Comparison of ENCODE assay signal across 7 mouse cellular contexts in the genomic region with DNA sequence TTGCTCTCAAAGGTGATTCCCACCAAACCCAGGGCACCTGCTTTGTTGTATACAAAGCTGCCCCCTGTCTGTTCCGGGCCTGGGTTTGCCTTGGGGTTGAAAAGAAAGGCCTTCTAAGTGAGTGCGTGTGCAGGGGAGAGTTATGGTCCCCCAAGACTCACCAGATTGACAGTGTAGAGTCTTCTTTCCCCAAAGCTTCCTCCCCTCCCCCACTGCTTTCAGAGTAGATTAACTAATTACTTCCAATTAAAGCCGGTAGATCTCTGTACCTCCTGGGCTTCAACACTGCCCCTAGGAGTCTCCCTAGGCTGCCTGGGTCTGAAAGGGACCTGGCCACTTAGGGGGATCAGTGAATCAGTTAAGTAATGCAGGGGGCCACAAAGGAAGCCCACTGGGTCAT. TPM values are rescaled to one million over a fixed set of nuclear protein-coding genes. Genes with fewer than 3 reads are reported as not detected.
DNase-seq lines count a peak whose midpoint lies in the region; ATAC-seq and TF ChIP-seq lines count a peak whose summit lies in the region.

No protein-coding gene starts in this region.

- H3K4me2 ChIP-seq in lung, embryonic 15.5 days, result peak overlapping the region; percentile 84
- peak overlapping the region; percentile 78 for H3K4me2 ChIP-seq in forebrain, embryonic 14.5 days (ENCODE audit: low read length)
- peak overlapping the region; percentile 83 for H3K4me2 ChIP-seq in limb, embryonic 14.5 days (replicated peaks; ENCODE audit: low read depth, low read length, severe bottlenecking)
- H3K4me2 ChIP-seq in stomach, embryonic 14.5 days (replicated peaks; ENCODE audit: low read depth, low read length), result peak overlapping the region; percentile 81

- H3K4me1 ChIP-seq in lung, embryonic 15.5 days, result peaks cover 39% of the 10 kb centered on the region
- peaks cover 35% of the 10 kb centered on the region for H3K4me1 ChIP-seq in forebrain, embryonic 14.5 days (ENCODE audit: control insufficient read depth, insufficient read depth, low read length)
- H3K4me1 ChIP-seq in limb, embryonic 14.5 days (ENCODE audit: control insufficient read depth, insufficient read depth, low read length), result peaks cover 30% of the 10 kb centered on the region
- peaks cover 25% of the 10 kb centered on the region for H3K4me1 ChIP-seq in stomach, embryonic 14.5 days (ENCODE audit: control insufficient read depth, insufficient read depth, low read length)

- H3K27me3 ChIP-seq in lung, embryonic 15.5 days, result peaks cover 20% of the 10 kb centered on the region
- no peaks in the 10 kb centered on the region for H3K27me3 ChIP-seq in forebrain, embryonic 14.5 days (replicated peaks; ENCODE audit: control insufficient read depth, insufficient read depth, low read length)
- 0 out of 2 replicates have a peak, but pooled peaks cover 4% of the 10 kb centered on the region for H3K27me3 ChIP-seq in limb, embryonic 14.5 days (ENCODE audit: control insufficient read depth, insufficient read depth, low read length)
- H3K27me3 ChIP-seq in stomach, embryonic 14.5 days (ENCODE audit: control insufficient read depth, insufficient read depth, low read length), result no peaks in the 10 kb centered on the region

- peak overlapping the region; percentile 37; the same call in 1 of the 2 replicates for H3K4me3 ChIP-seq in lung, embryonic 15.5 days
- peak overlapping the region; percentile 30; the same call in 1 of the 2 replicates for H3K4me3 ChIP-seq in forebrain, embryonic 14.5 days (ENCODE audit: low read depth, low read length)
- peak overlapping the region; percentile 35; the same call in 1 of the 2 replicates for H3K4me3 ChIP-seq in limb, embryonic 14.5 days (replicated peaks; ENCODE audit: low read length)
- peak overlapping the region; percentile 25; the same call in 1 of the 2 replicates for H3K4me3 ChIP-seq in stomach, embryonic 14.5 days (ENCODE audit: low read depth, low read length)

- DNase-seq in lung, postnatal 36 days, result no peak
- DNase-seq in forebrain, embryonic 14.5 days (ENCODE audit: low spot score), result peak; percentile 71
- no peak for DNase-seq in limb, embryonic 14.5 days (ENCODE audit: low spot score)
- DNase-seq in spleen, postnatal 4 days (ENCODE audit: low spot score in 2 of 2), result no peak
- no peak for DNase-seq in thymus, postnatal 10 days (ENCODE audit: low spot score in 2 of 2)

- TF ChIP-seq POLR2A in limb, embryonic 14.5 days (IDR thresholded peaks at IDR 0.05; ENCODE audit: borderline replicate concordance, extremely low read depth, insufficient read depth, insufficient read length), result no peak

- H3K27ac ChIP-seq in lung, embryonic 15.5 days, result 0 out of 2 replicates have a peak overlapping the region, but pooled peaks have one; percentile 2
- H3K27ac ChIP-seq in forebrain, embryonic 14.5 days (ENCODE audit: low read depth, low read length), result peak overlapping the region; percentile 45
- H3K27ac ChIP-seq in limb, embryonic 14.5 days (replicated peaks; ENCODE audit: low read depth, low read length), result no peak overlapping the region
- H3K27ac ChIP-seq in stomach, embryonic 14.5 days (ENCODE audit: low read length), result no peak overlapping the region

- H3K9me3 ChIP-seq in lung, embryonic 15.5 days, result no peaks in the 10 kb centered on the region
- no peaks in the 10 kb centered on the region for H3K9me3 ChIP-seq in forebrain, embryonic 14.5 days (replicated peaks; ENCODE audit: control insufficient read depth, low read length)
- H3K9me3 ChIP-seq in limb, embryonic 14.5 days (ENCODE audit: control insufficient read depth, low read length), result no peaks in the 10 kb centered on the region
- H3K9me3 ChIP-seq in stomach, embryonic 14.5 days (ENCODE audit: control insufficient read depth, low read depth, low read length), result no peaks in the 10 kb centered on the region

- no peak for ATAC-seq in lung, embryonic 15.5 days (ENCODE audit: borderline replicate concordance, extremely low read depth, low FRiP score, low TSS enrichment)
- ATAC-seq in forebrain, embryonic 14.5 days, result no peak
- ATAC-seq in limb, embryonic 14.5 days (ENCODE audit: low FRiP score, low read depth), result no peak
- no peak for ATAC-seq in stomach, embryonic 14.5 days (ENCODE audit: insufficient number of reproducible peaks, insufficient read depth, low FRiP score, low read depth)

- no peaks in the 10 kb centered on the region for H3K36me3 ChIP-seq in lung, embryonic 15.5 days
- H3K36me3 ChIP-seq in forebrain, embryonic 14.5 days (ENCODE audit: control insufficient read depth, insufficient read depth, low read length), result no peaks in the 10 kb centered on the region
- no peaks in the 10 kb centered on the region for H3K36me3 ChIP-seq in limb, embryonic 14.5 days (ENCODE audit: control insufficient read depth, insufficient read depth, low read length)
- H3K36me3 ChIP-seq in stomach, embryonic 14.5 days (ENCODE audit: control insufficient read depth, insufficient read depth, low read length), result no peaks in the 10 kb centered on the region

- 21% methylated on average over 3 of the region's 3 CpGs for WGBS in lung, embryonic 15.5 days
- WGBS in forebrain, embryonic 14.5 days, result 4% methylated on average over 3 of the region's 3 CpGs
- WGBS in limb, embryonic 14.5 days, result 12% methylated on average over 3 of the region's 3 CpGs
- WGBS in stomach, embryonic 14.5 days, result 27% methylated on average over 3 of the region's 3 CpGs

- H3K9ac ChIP-seq in lung, embryonic 15.5 days, result peak overlapping the region; percentile 41
- peak overlapping the region; percentile 55 for H3K9ac ChIP-seq in forebrain, embryonic 14.5 days (ENCODE audit: low read length)
- peak overlapping the region; percentile 58; the same call in 1 of the 2 replicates for H3K9ac ChIP-seq in limb, embryonic 14.5 days (ENCODE audit: low read depth, low read length, severe bottlenecking)
- H3K9ac ChIP-seq in stomach, embryonic 14.5 days (replicated peaks; ENCODE audit: low read depth, low read length), result no peak overlapping the region

RNA-seq across cellular contexts. Expression of a gene that starts 0.7 kb away (rescaled TPM):
- polyA plus RNA-seq in lung, embryonic 15.5 days (2015; fragmentation: Nextera tagmentation; extraction: Ambion mirVana), result not detected in 2 replicates
- polyA plus RNA-seq in forebrain, embryonic 14.5 days (2014; fragmentation: Nextera tagmentation; extraction: Ambion mirVana), result 0.38 TPM in 1 of 2 replicates, not detected in the other
- 0.15 TPM in 1 of 2 replicates, not detected in the other for polyA plus RNA-seq in limb, embryonic 14.5 days (2012; rRNA removed)
- polyA plus RNA-seq in limb, embryonic 14.5 days (2014; fragmentation: Nextera tagmentation; extraction: Ambion mirVana), result 0.58 TPM in 1 of 2 replicates, not detected in the other
- polyA plus RNA-seq in stomach, embryonic 14.5 days (2014; fragmentation: Nextera tagmentation; extraction: Ambion mirVana), result 0.72 TPM in 1 of 2 replicates, not detected in the other

RNA-seq across cellular contexts. Expression of a gene that starts 47.6 kb away (rescaled TPM):
- 41.3 and 48.0 TPM in 2 replicates for polyA plus RNA-seq in lung, embryonic 15.5 days (2015; fragmentation: Nextera tagmentation; extraction: Ambion mirVana)
- 70.9 and 81.1 TPM in 2 replicates for polyA plus RNA-seq in forebrain, embryonic 14.5 days (2014; fragmentation: Nextera tagmentation; extraction: Ambion mirVana)
- polyA plus RNA-seq in limb, embryonic 14.5 days (2012; rRNA removed), result 90.7 and 113 TPM in 2 replicates
- polyA plus RNA-seq in limb, embryonic 14.5 days (2014; fragmentation: Nextera tagmentation; extraction: Ambion mirVana), result 24.5 and 28.5 TPM in 2 replicates
- polyA plus RNA-seq in stomach, embryonic 14.5 days (2014; fragmentation: Nextera tagmentation; extraction: Ambion mirVana), result 30.8 and 33.7 TPM in 2 replicates

RNA-seq across cellular contexts. Expression of a gene that starts 48.2 kb away (rescaled TPM):
- 169 and 180 TPM in 2 replicates for polyA plus RNA-seq in lung, embryonic 15.5 days (2015; fragmentation: Nextera tagmentation; extraction: Ambion mirVana)
- 119 and 151 TPM in 2 replicates for polyA plus RNA-seq in forebrain, embryonic 14.5 days (2014; fragmentation: Nextera tagmentation; extraction: Ambion mirVana)
- polyA plus RNA-seq in limb, embryonic 14.5 days (2012; rRNA removed), result 98.3 and 113 TPM in 2 replicates
- 146 and 147 TPM in 2 replicates for polyA plus RNA-seq in limb, embryonic 14.5 days (2014; fragmentation: Nextera tagmentation; extraction: Ambion mirVana)
- polyA plus RNA-seq in stomach, embryonic 14.5 days (2014; fragmentation: Nextera tagmentation; extraction: Ambion mirVana), result 155 and 171 TPM in 2 replicates

Comparison
In these comparisons a context has a peak if more than half of its experiments do, and no peak if none do; other contexts are left out.
1. H3K27ac ChIP-seq: peak in lung, embryonic 15.5 days (single experiment) and forebrain, embryonic 14.5 days (single experiment); none in limb, embryonic 14.5 days (single experiment) and stomach, embryonic 14.5 days (single experiment).
2. Peak in every context shown above with its lines, with median percentiles within 50 percentile points of each other: H3K4me2 ChIP-seq and H3K4me3 ChIP-seq.